Comparison of ENCODE assay signal across 19 mouse cellular contexts in the genomic region with DNA sequence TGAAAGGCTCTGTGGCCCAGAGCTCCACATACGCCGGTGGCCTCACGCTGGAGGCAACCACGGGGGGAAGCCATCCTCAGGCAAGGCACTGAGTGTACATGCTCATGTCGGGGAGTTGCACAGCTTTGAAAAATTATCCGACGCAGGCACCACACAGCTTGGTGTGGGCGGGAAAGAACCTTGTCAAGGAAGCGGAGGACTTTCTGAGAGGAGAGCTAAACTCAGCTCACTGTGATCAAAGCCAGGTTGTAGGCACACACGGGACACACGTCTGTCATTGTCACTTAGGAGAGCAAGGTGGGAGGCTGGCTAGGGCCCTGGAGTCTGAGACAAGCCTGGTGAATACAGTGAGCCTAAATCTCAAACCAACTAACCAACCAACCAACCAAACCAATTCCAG.
DNase-seq lines count a peak whose midpoint lies in the region; ATAC-seq and TF ChIP-seq lines count a peak whose summit lies in the region.
"Had no signal": no experiment of that assay in that cellular context is flagged by ENCODE, and none has a peak within 500 bp of the region (broad histone marks: within the 10 kb centered on the region; RNA-seq: fewer than 3 reads in every experiment).

No protein-coding gene starts in this region.

- H3K4me1 ChIP-seq in forebrain, embryonic 13.5 days: no peaks in the 10 kb centered on the region

- no peak overlapping the region for H3K27ac ChIP-seq in left cerebral cortex, adult 2 months
- no peak overlapping the region for H3K27ac ChIP-seq in forebrain, embryonic 13.5 days
- H3K27ac ChIP-seq: embryonic facial prominence, embryonic 15.5 days; hindbrain, postnatal 0 days; kidney, postnatal 0 days; stomach, postnatal 0 days had no signal

- WGBS in forebrain, embryonic 13.5 days: 87% methylated on average over 11 of the region's 11 CpGs

- intact Hi-C loops in left cerebral cortex, adult 2 months (cut with DNase I): no loop called here

- H3K4me3 ChIP-seq in left cerebral cortex, adult 2 months: no peak overlapping the region
- no peak overlapping the region for H3K4me3 ChIP-seq in forebrain, embryonic 13.5 days
- H3K4me3 ChIP-seq: embryonic facial prominence, embryonic 15.5 days had no signal

- no peak for ATAC-seq in forebrain, embryonic 13.5 days
- ATAC-seq: hindbrain, postnatal 0 days had no signal

- H3K36me3 ChIP-seq in forebrain, embryonic 13.5 days (ENCODE audit: poor library complexity, severe bottlenecking): peaks cover 24% of the 10 kb centered on the region

- H3K27me3 ChIP-seq in forebrain, embryonic 13.5 days: no peaks in the 10 kb centered on the region
- H3K27me3 ChIP-seq: embryonic facial prominence, embryonic 15.5 days had no signal

- DNase-seq in layer of hippocampus, adult 11-12 months (ENCODE audit: low spot score): peak; percentile 16
- no peak for DNase-seq in layer of hippocampus, adult 9-10 months (ENCODE audit: low spot score)
- peak; percentile 16 to 44 for DNase-seq in frontal cortex, postnatal 14 days (ENCODE audit: low spot score in 2 of 2)
- DNase-seq in left cerebral cortex, adult 2 months (ENCODE audit: extremely low spot score in 1 of 2, low spot score in 2 of 2): peak; percentile 50 to 59
- peak; percentile 43 for DNase-seq in right cerebral cortex, postnatal 25 days
- no peak for DNase-seq in cerebellum, adult 11 months
- DNase-seq in kidney, postnatal 4 days: no peak
- DNase-seq: adrenal gland, adult 2 months; cerebellum, adult 2 months; kidney, adult 11 months; lung, adult 18-20 months; lung, postnatal 36 days; retina, postnatal 1 day had no signal

- no peaks in the 10 kb centered on the region for H3K9me3 ChIP-seq in forebrain, embryonic 13.5 days (replicated peaks)
- H3K9me3 ChIP-seq: embryonic facial prominence, embryonic 15.5 days had no signal

- no peak overlapping the region for H3K4me2 ChIP-seq in forebrain, embryonic 13.5 days
- H3K4me2 ChIP-seq: embryonic facial prominence, embryonic 15.5 days; midbrain, embryonic 11.5 days had no signal

- TF ChIP-seq CTCF in left cerebral cortex, adult 2 months (IDR thresholded peaks at IDR 0.05): no peak

- no peak overlapping the region for H3K9ac ChIP-seq in forebrain, embryonic 13.5 days
- H3K9ac ChIP-seq: embryonic facial prominence, embryonic 15.5 days had no signal

Comparison
In these comparisons a context has a peak if more than half of its experiments do, and no peak if none do; other contexts are left out.
1. DNase-seq: peak in layer of hippocampus, adult 11-12 months (single experiment), frontal cortex, postnatal 14 days (2 of 2), left cerebral cortex, adult 2 months (2 of 2) and right cerebral cortex, postnatal 25 days (single experiment); none in layer of hippocampus, adult 9-10 months (single experiment), cerebellum, adult 11 months (single experiment) and kidney, postnatal 4 days (0 of 2).